Mouse (Mus musculus) hindbrain, embryonic 15.5 days (tissue): ENCODE measurements at regions not wholly inside any gene's neighbourhood (a gene's known extent, or its start where the extent isn't known, plus 50 kb on each side); places are given as distances from the start of the nearest gene placed in this dataset.

Experiments used
- ATAC-seq: fragments of 200-750 bp; cut with Nextera tagmentation; 2 replicates; pipeline ENCODE4 v1.8.0; 2017; ENCODE audit warnings: low read depth, moderate number of reproducible peaks, moderate TSS enrichment; ENCODE audit not compliant: low FRiP score
- H3K27ac ChIP-seq: fragments of 300-500 bp; sonication (generic); replicated peaks from 2 replicates; pipeline ENCODE4 v1.5.1; 2015; ENCODE audit warnings: mild to moderate bottlenecking, inconsistent platforms
- H3K27me3 ChIP-seq: fragments of 300-500 bp; sonication (generic); 2 replicates; pipeline ENCODE4 v1.6.1; 2015; ENCODE audit warnings: control low read depth, inconsistent platforms
- H3K36me3 ChIP-seq: fragments of 300-500 bp; sonication (generic); 2 replicates; pipeline ENCODE4 v1.6.1; 2015; ENCODE audit warnings: control low read depth, inconsistent platforms
- H3K4me1 ChIP-seq: fragments of 300-500 bp; sonication (generic); replicated peaks from 2 replicates; pipeline ENCODE4 v1.6.1; 2015; ENCODE audit warnings: control low read depth, inconsistent platforms
- H3K4me2 ChIP-seq: fragments of 300-500 bp; sonication (generic); 2 replicates; pipeline ENCODE4 v1.6.1; 2015; ENCODE audit warnings: moderate library complexity, mild to moderate bottlenecking, inconsistent platforms
- H3K4me3 ChIP-seq: fragments of 300-500 bp; sonication (generic); 2 replicates; pipeline ENCODE4 v1.5.1; 2015; ENCODE audit warnings: mild to moderate bottlenecking, inconsistent platforms
- H3K9ac ChIP-seq: fragments of 300-500 bp; sonication (generic); 2 replicates; pipeline ENCODE4 v1.6.1; 2015; ENCODE audit warnings: inconsistent platforms
- H3K9me3 ChIP-seq: fragments of 300-500 bp; sonication (generic); 2 replicates; pipeline ENCODE4 v1.6.1; 2016; ENCODE audit warnings: control low read depth, inconsistent platforms
- WGBS: fragments of 180-500 bp; shearing (Covaris S2); methylation state at CpG from one replicate; pipeline ENCODE4 v1.1.7; 2015; 5-methylcytosine and 5-hydroxymethylcytosine counted together

DNA sequence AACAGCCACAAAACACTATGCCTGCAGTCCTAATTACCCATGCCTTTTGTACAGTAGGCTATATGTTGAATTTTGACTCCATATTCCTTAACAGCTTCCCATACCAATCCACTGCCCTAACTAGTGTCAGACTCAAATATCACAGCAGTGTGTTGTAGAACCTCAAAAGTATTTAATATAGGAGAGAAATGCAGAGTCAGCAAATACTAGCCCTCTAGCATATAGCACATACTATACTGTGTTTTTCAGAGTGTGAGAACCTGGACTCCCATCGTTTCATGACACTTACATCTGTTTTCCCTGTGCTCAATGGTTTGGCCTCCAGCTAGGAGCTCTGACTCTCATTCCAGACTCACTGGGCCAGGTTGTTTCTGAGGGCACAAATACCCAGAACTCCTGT, 236.1 kb upstream of the Il12b start:
- H3K4me1 ChIP-seq: no peaks in the 10 kb centered on the region
- H3K36me3 ChIP-seq: no peaks in the 10 kb centered on the region
- ATAC-seq: no peak
- H3K9me3 ChIP-seq: no peaks in the 10 kb centered on the region
- WGBS: 83% methylated on average over 1 of the region's 1 CpGs
- H3K27me3 ChIP-seq: no peaks in the 10 kb centered on the region
- H3K27ac ChIP-seq: no peak overlapping the region
- no peak overlapping the region for H3K4me3 ChIP-seq
- no peak overlapping the region for H3K9ac ChIP-seq
- H3K4me2 ChIP-seq: no peak overlapping the region

DNA sequence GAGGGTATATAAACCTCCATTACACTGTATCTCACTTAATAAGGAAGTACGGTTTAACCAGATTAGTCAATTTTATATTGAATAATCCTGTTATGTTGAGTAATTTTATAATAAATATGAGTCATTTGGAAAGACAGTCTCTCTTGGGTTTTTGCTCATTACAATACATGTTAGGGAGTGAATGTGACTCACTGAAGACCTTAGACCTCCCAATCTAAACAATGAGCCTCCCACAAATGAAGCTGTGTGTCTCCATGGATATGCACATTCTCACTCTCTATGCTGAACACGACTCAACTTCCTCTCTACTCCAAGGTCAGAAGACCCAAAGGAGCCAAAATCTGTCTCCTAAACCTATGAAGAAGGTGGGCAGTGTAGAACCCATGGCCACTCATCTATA, 235.7 kb upstream of the Il12b start:
- no peak overlapping the region for H3K27ac ChIP-seq
- no peaks in the 10 kb centered on the region for H3K36me3 ChIP-seq
- ATAC-seq: no peak
- H3K4me2 ChIP-seq: no peak overlapping the region
- no peaks in the 10 kb centered on the region for H3K27me3 ChIP-seq
- 66% methylated on average over 2 of the region's 2 CpGs for WGBS
- no peaks in the 10 kb centered on the region for H3K4me1 ChIP-seq
- H3K9ac ChIP-seq: no peak overlapping the region
- H3K9me3 ChIP-seq: no peaks in the 10 kb centered on the region
- H3K4me3 ChIP-seq: no peak overlapping the region

DNA sequence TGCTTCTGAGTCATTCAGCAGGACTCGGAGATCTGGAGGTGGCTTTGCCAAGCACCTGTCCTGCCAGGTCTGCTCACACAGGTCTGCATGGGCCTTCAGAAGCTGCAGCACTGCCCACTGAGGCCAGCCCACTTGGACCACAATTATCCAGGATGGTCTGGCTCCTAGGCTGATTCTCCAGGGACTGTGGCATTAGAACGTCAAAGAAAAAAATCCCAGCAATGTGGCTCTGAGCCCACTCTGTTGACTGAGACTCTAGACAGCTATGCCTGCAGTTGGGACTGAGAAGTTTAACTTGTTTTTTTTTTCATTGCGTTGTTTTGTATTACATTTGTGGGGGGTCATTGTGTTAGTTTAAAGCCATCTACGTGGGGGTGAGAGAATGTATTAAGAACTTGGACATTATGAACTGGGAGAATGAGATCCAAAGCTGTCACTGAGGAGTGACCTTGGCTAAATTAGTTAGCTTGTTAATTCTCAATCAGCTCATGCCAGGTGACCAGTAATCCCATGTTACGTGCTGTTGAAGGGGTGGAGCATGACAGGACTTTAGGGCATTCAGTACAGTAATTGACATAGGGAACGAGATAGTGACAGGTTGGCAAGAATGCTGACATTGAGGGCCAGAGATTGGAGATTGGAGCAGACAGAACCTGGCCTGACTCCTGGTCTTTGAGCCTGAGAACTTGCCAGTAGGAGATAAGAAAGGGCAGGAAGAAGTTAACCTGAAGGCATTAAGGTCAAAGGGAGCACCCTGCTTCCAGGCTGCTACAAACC, 232.0 kb upstream of the Il12b start:
- Histone ChIP-seq H3K27ac (no peak overlapping the region), H3K4me1 (no peaks in the 10 kb centered on the region), H3K9ac (no peak overlapping the region), H3K27me3 (no peaks in the 10 kb centered on the region), H3K36me3 (no peaks in the 10 kb centered on the region), H3K4me3 (no peak overlapping the region), H3K9me3 (no peaks in the 10 kb centered on the region), H3K4me2 (no peak overlapping the region)
- 75% methylated on average over 6 of the region's 6 CpGs for WGBS
- ATAC-seq: no peak

DNA sequence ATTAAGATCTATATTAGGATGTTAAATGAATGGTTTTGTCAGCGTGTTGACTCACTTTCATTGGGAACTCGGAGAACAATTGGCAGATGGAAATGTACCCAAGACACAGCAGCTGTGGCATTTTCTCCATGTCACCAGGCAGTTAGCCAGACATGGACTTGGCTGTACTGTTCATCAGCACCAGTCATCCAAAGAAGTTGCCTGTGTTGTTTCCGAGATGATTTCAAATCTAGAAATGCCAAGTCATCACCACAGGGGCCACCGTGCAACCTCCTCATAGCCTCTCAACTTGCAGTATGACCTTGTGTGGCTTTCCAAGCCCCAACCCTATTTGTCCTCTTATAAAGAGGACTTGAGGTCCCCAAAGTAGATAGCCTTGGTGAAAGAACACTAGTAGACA, 227.4 kb upstream of the Il12b start:
- Histone ChIP-seq H3K4me2 (no peak overlapping the region), H3K9ac (no peak overlapping the region), H3K4me1 (no peaks in the 10 kb centered on the region), H3K36me3 (no peaks in the 10 kb centered on the region), H3K4me3 (no peak overlapping the region), H3K27ac (no peak overlapping the region), H3K27me3 (no peaks in the 10 kb centered on the region), H3K9me3 (no peaks in the 10 kb centered on the region)
- WGBS: 86% methylated on average over 4 of the region's 4 CpGs
- no peak for ATAC-seq

DNA sequence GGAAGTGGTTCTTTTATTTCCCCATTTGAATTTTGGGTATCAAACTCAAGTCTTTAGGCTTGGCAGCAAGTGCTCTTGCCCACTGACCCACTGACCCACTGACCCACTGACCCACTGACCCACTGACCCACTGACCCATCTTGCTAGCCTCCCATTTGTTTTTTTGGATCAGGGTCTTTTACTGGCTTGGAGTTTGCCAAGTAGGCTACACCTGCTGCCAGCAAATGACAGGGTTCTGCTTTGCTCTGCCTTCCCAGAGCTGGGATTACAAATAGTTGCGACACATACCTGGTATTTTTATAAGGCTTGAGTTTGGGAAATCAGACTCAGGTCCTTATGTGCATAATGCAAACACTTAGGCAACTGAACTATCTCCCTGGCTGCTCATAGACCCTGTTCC, 226.7 kb upstream of the Il12b start:
- no peak overlapping the region for H3K4me3 ChIP-seq
- H3K27me3 ChIP-seq: no peaks in the 10 kb centered on the region
- H3K4me2 ChIP-seq: no peak overlapping the region
- no peak for ATAC-seq
- no peaks in the 10 kb centered on the region for H3K36me3 ChIP-seq
- H3K27ac ChIP-seq: no peak overlapping the region
- no peaks in the 10 kb centered on the region for H3K9me3 ChIP-seq
- H3K4me1 ChIP-seq: no peaks in the 10 kb centered on the region
- WGBS: 93% methylated on average over 1 of the region's 1 CpGs
- no peak overlapping the region for H3K9ac ChIP-seq

DNA sequence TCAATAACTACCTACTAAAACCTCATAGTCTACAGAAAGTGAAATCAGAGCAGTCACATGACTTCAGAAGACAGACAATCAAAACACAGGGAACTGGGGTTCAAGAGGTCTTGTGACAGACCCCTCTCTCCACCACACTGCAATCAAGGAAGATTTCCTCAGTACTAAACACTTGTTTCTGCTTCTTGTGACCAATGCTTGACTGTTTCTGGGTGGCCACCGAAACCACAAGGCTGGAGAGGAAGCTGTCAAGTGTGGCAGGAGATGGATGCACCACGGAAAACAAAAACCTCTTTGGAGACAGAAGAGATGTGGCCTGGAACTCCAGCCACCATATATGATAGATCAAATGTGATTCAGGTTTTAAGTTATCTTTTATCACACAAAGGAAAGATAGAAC, 225.3 kb upstream of the Il12b start:
- Histone ChIP-seq H3K9ac (no peak overlapping the region), H3K4me1 (no peaks in the 10 kb centered on the region), H3K36me3 (no peaks in the 10 kb centered on the region), H3K4me2 (no peak overlapping the region), H3K27me3 (no peaks in the 10 kb centered on the region), H3K9me3 (no peaks in the 10 kb centered on the region), H3K27ac (no peak overlapping the region), H3K4me3 (no peak overlapping the region)
- no peak for ATAC-seq
- WGBS: 80% methylated on average over 2 of the region's 2 CpGs

DNA sequence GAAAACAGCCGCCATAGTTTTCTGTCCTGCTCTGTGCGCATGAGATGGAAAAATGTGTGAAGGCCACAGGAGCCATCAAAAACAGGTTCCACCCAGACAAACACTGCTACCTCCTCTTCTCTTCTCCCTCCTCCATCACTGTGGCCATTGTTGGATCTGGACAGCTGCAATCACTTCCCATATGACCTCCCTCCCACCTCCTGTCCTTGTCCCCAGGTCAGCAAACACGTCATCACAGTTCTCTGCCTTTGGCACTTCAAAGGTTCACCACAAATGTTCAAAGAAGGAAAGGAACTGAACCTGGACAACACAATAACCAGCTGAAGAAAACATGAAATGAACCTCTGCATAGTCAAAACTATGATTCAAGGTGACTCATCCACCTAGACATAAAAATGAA, 220.2 kb upstream of the Il12b start:
- Histone ChIP-seq H3K27ac (no peak overlapping the region), H3K9ac (no peak overlapping the region), H3K4me3 (no peak overlapping the region), H3K9me3 (no peaks in the 10 kb centered on the region), H3K4me2 (no peak overlapping the region), H3K4me1 (no peaks in the 10 kb centered on the region), H3K27me3 (no peaks in the 10 kb centered on the region), H3K36me3 (no peaks in the 10 kb centered on the region)
- ATAC-seq: no peak
- 81% methylated on average over 3 of the region's 3 CpGs for WGBS

DNA sequence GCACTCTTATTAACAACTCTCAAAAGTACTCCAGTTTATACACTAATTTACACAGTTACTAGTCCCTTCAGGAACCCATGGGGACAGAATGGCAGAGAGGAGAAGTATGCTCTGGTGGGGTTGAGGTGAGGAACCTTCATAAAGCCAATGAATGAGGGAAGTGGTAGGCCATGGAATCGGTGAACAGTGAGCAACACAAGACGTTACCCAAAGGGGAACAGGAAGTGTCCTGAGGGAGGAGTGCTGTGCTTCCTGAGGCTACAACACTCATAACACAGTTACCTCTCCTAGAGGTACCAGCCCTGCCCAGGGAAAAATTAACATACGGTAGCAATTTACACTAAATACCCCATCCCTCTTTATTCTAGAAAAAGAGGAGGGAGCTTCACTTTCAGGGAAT, 216.0 kb upstream of the Il12b start:
- Histone ChIP-seq H3K4me2 (no peak overlapping the region), H3K27me3 (no peaks in the 10 kb centered on the region), H3K9ac (no peak overlapping the region), H3K27ac (no peak overlapping the region), H3K4me3 (no peak overlapping the region), H3K9me3 (no peaks in the 10 kb centered on the region), H3K36me3 (no peaks in the 10 kb centered on the region), H3K4me1 (no peaks in the 10 kb centered on the region)
- 95% methylated on average over 3 of the region's 3 CpGs for WGBS
- ATAC-seq: no peak

DNA sequence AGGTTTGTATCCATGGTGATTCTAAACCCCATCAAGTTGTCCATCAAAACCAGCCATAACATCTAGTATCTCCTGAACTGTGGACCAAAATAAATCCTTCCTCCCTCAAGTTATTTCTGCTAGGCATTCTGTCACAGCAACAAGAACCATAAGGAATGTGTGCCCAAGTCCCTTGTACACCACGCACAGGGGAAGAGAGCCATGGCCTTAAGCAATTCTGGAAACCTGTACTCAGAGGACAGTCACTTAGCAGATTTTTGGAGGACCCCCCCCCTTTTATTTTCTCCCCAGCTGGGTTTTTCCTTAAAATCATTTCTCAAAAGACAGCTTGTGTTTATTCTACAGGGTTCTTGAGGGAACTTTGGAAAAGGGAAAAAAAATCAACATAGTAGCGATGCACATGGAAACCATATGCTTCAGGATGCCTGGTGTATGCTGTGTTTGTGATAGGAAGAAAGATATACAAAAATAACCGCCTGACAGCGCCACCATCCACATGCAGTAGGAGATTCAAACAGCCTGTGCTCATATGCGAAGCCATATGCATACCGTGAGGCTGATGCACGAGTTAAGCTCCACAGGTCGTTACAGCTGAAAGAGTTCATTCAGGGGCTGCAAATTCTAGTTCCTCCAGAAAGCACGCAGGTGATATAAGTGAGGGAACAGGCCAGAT, 214.5 kb upstream of the Il12b start:
- no peak overlapping the region for H3K4me3 ChIP-seq
- 82% methylated on average over 9 of the region's 9 CpGs for WGBS
- H3K9ac ChIP-seq: no peak overlapping the region
- no peaks in the 10 kb centered on the region for H3K9me3 ChIP-seq
- no peaks in the 10 kb centered on the region for H3K27me3 ChIP-seq
- no peak overlapping the region for H3K4me2 ChIP-seq
- ATAC-seq: no peak
- H3K4me1 ChIP-seq: no peaks in the 10 kb centered on the region
- H3K27ac ChIP-seq: no peak overlapping the region
- no peaks in the 10 kb centered on the region for H3K36me3 ChIP-seq

DNA sequence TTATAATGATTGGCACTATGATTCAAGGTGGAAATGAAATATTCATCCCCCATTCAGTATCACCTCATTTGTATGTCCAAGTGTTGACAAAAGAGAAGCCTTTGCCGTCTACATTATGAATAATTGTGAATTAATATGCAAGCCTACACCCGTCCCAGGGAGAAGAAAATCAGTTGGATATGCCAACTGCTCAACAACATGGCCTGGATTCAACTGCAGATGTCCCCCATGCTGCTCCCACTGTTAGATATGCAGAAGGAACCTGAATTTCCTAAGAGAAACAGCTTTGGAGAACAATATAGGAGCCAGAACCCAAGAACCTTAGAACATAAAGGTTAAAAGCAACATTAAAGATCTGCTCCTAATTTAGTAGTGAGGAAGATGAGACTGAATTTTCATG, 211.7 kb upstream of the Il12b start:
- Histone ChIP-seq H3K4me1 (no peaks in the 10 kb centered on the region), H3K27ac (no peak overlapping the region), H3K9ac (no peak overlapping the region), H3K36me3 (no peaks in the 10 kb centered on the region), H3K27me3 (no peaks in the 10 kb centered on the region), H3K9me3 (no peaks in the 10 kb centered on the region), H3K4me2 (no peak overlapping the region), H3K4me3 (no peak overlapping the region)
- no peak for ATAC-seq
- 35% methylated on average over 2 of the region's 2 CpGs for WGBS

DNA sequence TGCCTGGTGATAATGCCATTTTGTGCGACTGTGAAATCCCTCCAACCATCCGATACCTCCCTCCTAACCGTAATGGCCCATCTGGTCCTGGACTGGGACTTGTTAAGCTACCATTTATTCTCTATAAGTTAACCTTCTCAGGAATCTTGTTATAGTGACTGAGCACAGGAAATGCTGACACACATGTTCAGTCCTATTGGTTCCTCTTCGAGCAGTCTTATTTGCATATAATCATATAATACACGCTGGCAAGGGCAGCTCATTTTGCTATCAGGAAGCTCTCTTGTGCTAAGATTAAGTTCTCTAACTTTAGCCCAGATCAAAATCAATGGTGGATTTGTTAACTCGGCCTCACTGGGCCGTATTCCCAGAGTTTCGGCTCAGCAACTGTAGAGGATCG, 206.1 kb upstream of the Il12b start:
- Histone ChIP-seq H3K4me2 (no peak overlapping the region), H3K9me3 (no peaks in the 10 kb centered on the region), H3K36me3 (no peaks in the 10 kb centered on the region), H3K27ac (no peak overlapping the region), H3K4me1 (no peaks in the 10 kb centered on the region), H3K27me3 (no peaks in the 10 kb centered on the region), H3K9ac (no peak overlapping the region), H3K4me3 (no peak overlapping the region)
- no peak for ATAC-seq
- 86% methylated on average over 9 of the region's 9 CpGs for WGBS

DNA sequence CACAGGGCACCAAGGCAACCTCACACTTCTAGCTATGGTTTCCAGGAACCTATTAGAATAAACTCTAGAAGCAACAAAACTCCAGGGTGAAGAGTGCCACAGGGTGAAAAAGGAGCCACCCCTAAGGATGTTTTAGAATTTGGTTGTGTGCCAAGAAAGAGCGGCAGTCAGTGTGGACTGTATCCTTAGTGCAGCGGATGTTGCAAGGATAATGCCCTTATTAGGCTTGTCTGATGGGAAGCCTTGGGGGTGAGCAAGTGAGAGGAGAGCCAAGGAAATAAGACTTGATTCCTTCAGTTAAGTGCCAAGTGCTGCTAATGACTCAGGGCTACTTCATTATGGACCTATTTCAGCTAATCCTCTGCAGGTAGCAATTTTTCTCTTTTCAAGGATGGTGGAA, 197.1 kb upstream of the Il12b start:
- H3K4me1 ChIP-seq: no peaks in the 10 kb centered on the region
- H3K4me3 ChIP-seq: no peak overlapping the region
- H3K27ac ChIP-seq: no peak overlapping the region
- no peak for ATAC-seq
- no peaks in the 10 kb centered on the region for H3K9me3 ChIP-seq
- H3K4me2 ChIP-seq: no peak overlapping the region
- H3K27me3 ChIP-seq: no peaks in the 10 kb centered on the region
- WGBS: 83% methylated on average over 2 of the region's 2 CpGs
- no peak overlapping the region for H3K9ac ChIP-seq
- H3K36me3 ChIP-seq: no peaks in the 10 kb centered on the region

DNA sequence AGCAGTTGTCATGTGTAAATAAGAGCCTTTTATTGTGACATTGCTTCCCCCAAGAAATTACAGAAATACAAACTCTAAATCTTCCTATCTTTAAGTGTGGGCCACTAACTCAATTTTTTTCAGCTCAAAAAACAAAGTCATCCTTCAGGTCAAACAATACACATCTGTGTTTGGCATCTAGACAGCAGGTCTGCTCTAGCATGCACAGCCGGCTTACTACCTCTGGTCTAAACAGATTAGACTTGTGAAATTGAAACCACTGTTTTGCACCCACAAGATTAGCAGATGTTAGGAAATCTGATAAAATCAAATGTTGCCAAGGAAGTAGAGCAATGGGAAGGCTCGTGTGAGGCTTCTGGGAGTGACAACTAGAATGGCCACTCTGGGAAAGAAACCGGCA, 195.5 kb upstream of the Il12b start:
- Histone ChIP-seq H3K4me1 (no peaks in the 10 kb centered on the region), H3K27ac (no peak overlapping the region), H3K9ac (no peak overlapping the region), H3K4me2 (no peak overlapping the region), H3K4me3 (no peak overlapping the region), H3K27me3 (no peaks in the 10 kb centered on the region), H3K36me3 (no peaks in the 10 kb centered on the region), H3K9me3 (no peaks in the 10 kb centered on the region)
- WGBS: 77% methylated on average over 3 of the region's 3 CpGs
- no peak for ATAC-seq
